24 mouse cellular contexts compared by ENCODE assay signal in genomic region chr12:31986463-31986862, GRCm38 (mm10).
"Had no signal": no experiment of that assay in that cellular context is flagged by ENCODE, and none has a peak within 500 bp of the region (broad histone marks: within the 10 kb centered on the region; RNA-seq: fewer than 3 reads in every experiment).

No protein-coding gene starts in this region.

- ATAC-seq: hindbrain, embryonic 16.5 days; inflammation-experienced regulatory T-cells, adult 6 months; intestine, embryonic 15.5 days; intestine, postnatal 0 days; liver, embryonic 12.5 days had no signal

- DNase-seq: gastrocnemius, adult 2 months; gastrocnemius, postnatal 10 days; gastrocnemius, postnatal 25 days; heart, adult 2 months; heart, postnatal 14 days; heart, postnatal 36 days; kidney, adult 18-20 months; kidney, adult 8-10 months; kidney, postnatal 10 days; kidney, postnatal 25 days; layer of hippocampus, adult 9-11 months; layer of hippocampus, postnatal 36 days; left cerebral cortex, postnatal 4 days had no signal

- H3K9me3 ChIP-seq: heart, embryonic 13.5 days; heart, embryonic 15.5 days; hindbrain, embryonic 10.5 days; hindbrain, embryonic 12.5 days; intestine, embryonic 15.5 days; limb, embryonic 13.5 days; limb, embryonic 15.5 days; liver, embryonic 12.5 days had no signal

- H3K36me3 ChIP-seq: heart, embryonic 13.5 days; heart, embryonic 15.5 days; hindbrain, embryonic 12.5 days; intestine, embryonic 15.5 days; limb, embryonic 13.5 days; limb, embryonic 15.5 days had no signal

- H3K4me3 ChIP-seq: gastrocnemius, adult 2 months; heart, adult 2 months; heart, embryonic 13.5 days; heart, embryonic 15.5 days; hindbrain, embryonic 10.5 days; hindbrain, embryonic 12.5 days; intestine, embryonic 15.5 days; limb, embryonic 13.5 days; limb, embryonic 15.5 days; liver, embryonic 12.5 days had no signal

- H3K4me1 ChIP-seq: heart, embryonic 15.5 days had no signal

- H3K27me3 ChIP-seq: heart, embryonic 15.5 days; hindbrain, embryonic 12.5 days; intestine, embryonic 15.5 days; limb, embryonic 13.5 days; limb, embryonic 15.5 days; liver, embryonic 12.5 days had no signal
